Mouse (Mus musculus): ENCODE data around the gene Gprc5a. TPM values are rescaled to one million over a fixed set of nuclear protein-coding genes. Genes with fewer than 3 reads are reported as not detected.

Gprc5a gene
- 3.1 and 3.4 TPM in 2 replicates for polyA plus RNA-seq (2014; fragmentation: Nextera tagmentation; extraction: Ambion mirVana)

DNA sequence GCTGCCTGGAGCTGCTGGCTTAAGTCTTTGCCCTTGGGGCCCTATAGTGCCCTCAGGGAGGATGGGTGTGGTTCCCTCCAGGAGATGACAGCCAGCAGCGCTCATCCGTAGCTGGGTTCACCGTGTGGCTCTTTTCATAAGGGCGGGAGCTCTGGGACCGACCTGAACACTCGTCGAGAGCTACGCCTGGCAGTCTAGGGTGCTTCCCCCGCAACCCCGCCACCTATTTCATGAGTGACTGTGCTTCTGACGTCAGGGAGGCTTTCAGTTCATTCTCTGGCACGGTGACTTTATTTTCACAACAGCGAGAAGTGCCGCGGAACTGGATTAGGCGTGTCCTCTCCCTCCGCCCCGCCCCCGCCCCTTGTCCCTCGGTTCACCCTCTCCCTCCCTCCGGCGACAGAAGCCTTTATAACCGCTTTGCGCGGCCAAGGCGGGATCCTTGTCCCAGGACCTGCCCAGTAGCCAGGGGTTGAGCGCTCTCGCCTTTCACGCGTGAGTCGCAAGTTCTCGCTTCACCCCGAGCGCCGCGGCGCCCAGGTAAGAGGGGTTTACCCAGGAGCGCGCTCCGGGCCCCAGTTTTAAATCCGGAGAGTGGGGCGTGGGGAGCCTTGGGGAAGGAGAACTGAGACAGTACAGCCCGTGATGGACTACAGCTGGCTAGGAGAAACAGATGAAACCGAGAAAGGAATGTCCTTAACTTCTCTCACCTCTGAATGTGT, at the start of gene Gprc5a:
Gprc5a (plus strand) TSS at position 416 of the 722 bp plus-strand sequence.
- H3K4me3 ChIP-seq (ENCODE audit: control insufficient read depth in 1 of 2, insufficient read depth in 1 of 2, low read depth in 1 of 2, low read length in 2 of 2): peak within 1 kb of the TSS; percentile 52 to 55
- no peaks in the 10 kb centered on the region for H3K36me3 ChIP-seq (ENCODE audit: control insufficient read depth, insufficient read depth, low read length)
- under 1% methylated on average over 44 of the region's 44 CpGs for WGBS
- peak; percentile 70 for ATAC-seq (ENCODE audit: insufficient number of reproducible peaks, insufficient read depth, low FRiP score, low read depth)
- H3K27ac ChIP-seq (replicated peaks in 1 of 2; ENCODE audit: control insufficient read depth in 1 of 2, insufficient read depth in 1 of 2, low read depth in 2 of 2, low read length in 2 of 2): no peak within 1 kb of the TSS
- peaks cover 9 to 17% of the 10 kb centered on the region in 2 experiments for H3K4me1 ChIP-seq (ENCODE audit: control insufficient read depth in 2 of 2, insufficient read depth in 2 of 2, low read length in 2 of 2)
- H3K27me3 ChIP-seq (ENCODE audit: control insufficient read depth, insufficient read depth, low read length): 0 out of 2 replicates have a peak, but pooled peaks cover 5% of the 10 kb centered on the region
- H3K9ac ChIP-seq (ENCODE audit: low read length): peak within 1 kb of the TSS; percentile 71
- H3K4me2 ChIP-seq (ENCODE audit: low read length): peak within 1 kb of the TSS; percentile 86
- H3K9me3 ChIP-seq (ENCODE audit: control insufficient read depth, low read length): no peaks in the 10 kb centered on the region

DNA sequence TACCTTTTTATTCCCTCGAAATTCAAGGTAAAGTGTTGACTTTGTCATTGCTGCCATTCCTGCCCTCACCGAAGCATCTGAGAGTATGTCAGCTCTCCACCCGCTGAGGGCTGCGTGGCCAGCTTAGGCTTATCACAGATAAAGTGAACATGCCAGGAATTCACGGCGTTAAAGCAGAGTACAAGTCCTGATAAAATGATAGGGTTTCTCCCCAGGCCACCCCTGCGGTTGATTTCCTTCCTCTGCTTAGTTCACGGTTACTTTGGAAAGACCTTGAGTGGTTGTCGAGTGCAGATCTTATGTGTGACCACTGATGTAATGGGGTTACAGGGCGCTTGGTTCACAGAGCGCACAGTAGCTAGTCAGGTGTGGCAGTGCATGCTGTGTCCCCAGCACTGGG, 48.2 kb upstream of the Gprc5a start:
- H3K27me3 ChIP-seq (ENCODE audit: control insufficient read depth, insufficient read depth, low read length): no peaks in the 10 kb centered on the region
- H3K4me1 ChIP-seq (ENCODE audit: control insufficient read depth in 2 of 2, insufficient read depth in 2 of 2, low read length in 2 of 2): peaks cover 0 to 4% of the 10 kb centered on the region in 2 experiments; a peak in 2 of 4 replicates
- no peak overlapping the region for H3K9ac ChIP-seq (ENCODE audit: low read length)
- no peak overlapping the region for H3K4me3 ChIP-seq (ENCODE audit: control insufficient read depth in 1 of 2, insufficient read depth in 1 of 2, low read depth in 1 of 2, low read length in 2 of 2)
- no peak overlapping the region for H3K4me2 ChIP-seq (ENCODE audit: low read length)
- no peak overlapping the region for H3K27ac ChIP-seq (replicated peaks in 1 of 2; ENCODE audit: control insufficient read depth in 1 of 2, insufficient read depth in 1 of 2, low read depth in 2 of 2, low read length in 2 of 2)
- no peaks in the 10 kb centered on the region for H3K9me3 ChIP-seq (ENCODE audit: control insufficient read depth, low read length)
- ATAC-seq (ENCODE audit: insufficient number of reproducible peaks, insufficient read depth, low FRiP score, low read depth): 0 out of 2 replicates have a peak, but pooled peaks have one; percentile 31
- peaks cover 91% of the 10 kb centered on the region for H3K36me3 ChIP-seq (ENCODE audit: control insufficient read depth, insufficient read depth, low read length)
- WGBS: 52% methylated on average over 11 of the region's 11 CpGs

DNA sequence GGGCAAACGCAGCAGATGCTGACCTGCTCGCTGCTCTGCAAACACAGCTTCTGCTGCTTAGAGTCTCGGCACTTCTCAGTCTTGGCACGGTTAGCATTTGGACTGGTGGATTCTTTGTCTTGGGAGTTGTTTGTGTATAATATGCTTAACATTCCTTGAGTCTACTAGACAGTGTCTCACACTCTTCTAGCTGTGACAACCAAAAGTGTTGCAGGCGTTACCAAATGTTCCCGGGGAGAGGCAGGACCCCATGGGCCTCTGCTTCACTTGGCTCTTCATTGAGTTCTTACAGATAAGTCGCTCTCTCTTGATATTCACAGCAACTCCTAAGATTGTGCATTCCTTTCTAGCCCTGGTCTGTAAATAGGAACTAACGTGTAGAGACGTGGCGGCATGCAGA, 45.9 kb upstream of the Gprc5a start:
- no peak overlapping the region for H3K4me2 ChIP-seq (ENCODE audit: low read length)
- ATAC-seq (ENCODE audit: insufficient number of reproducible peaks, insufficient read depth, low FRiP score, low read depth): no peak
- H3K27me3 ChIP-seq (ENCODE audit: control insufficient read depth, insufficient read depth, low read length): no peaks in the 10 kb centered on the region
- H3K4me3 ChIP-seq (ENCODE audit: control insufficient read depth in 1 of 2, insufficient read depth in 1 of 2, low read depth in 1 of 2, low read length in 2 of 2): no peak overlapping the region
- no peaks in the 10 kb centered on the region for H3K4me1 ChIP-seq (ENCODE audit: control insufficient read depth in 2 of 2, insufficient read depth in 2 of 2, low read length in 2 of 2)
- no peak overlapping the region for H3K27ac ChIP-seq (replicated peaks in 1 of 2; ENCODE audit: control insufficient read depth in 1 of 2, insufficient read depth in 1 of 2, low read depth in 2 of 2, low read length in 2 of 2)
- no peaks in the 10 kb centered on the region for H3K9me3 ChIP-seq (ENCODE audit: control insufficient read depth, low read length)
- H3K9ac ChIP-seq (ENCODE audit: low read length): no peak overlapping the region
- H3K36me3 ChIP-seq (ENCODE audit: control insufficient read depth, insufficient read depth, low read length): peaks cover 100% of the 10 kb centered on the region
- WGBS: 61% methylated on average over 10 of the region's 10 CpGs

DNA sequence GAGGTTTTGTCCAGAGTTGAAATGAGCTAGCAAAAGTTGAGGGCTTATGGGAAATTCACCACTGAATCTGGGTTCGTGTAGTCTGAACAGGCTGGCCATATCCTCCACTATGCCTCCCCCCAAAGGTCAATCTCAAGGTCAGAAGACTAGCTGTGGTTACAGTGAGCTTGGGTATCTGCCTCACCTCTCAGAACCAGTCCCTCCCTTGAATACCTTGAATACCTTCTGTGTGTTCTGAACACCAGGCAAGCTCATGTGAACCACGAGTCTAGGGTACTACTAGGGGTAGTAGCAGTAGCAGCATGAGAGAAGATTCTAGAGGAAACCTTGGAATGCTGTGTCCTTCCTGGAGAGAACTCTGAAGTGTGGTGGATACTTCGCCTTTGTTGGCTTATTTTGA, 43.8 kb upstream of the Gprc5a start:
- H3K4me3 ChIP-seq (ENCODE audit: control insufficient read depth in 1 of 2, insufficient read depth in 1 of 2, low read depth in 1 of 2, low read length in 2 of 2): no peak overlapping the region
- no peak overlapping the region for H3K4me2 ChIP-seq (ENCODE audit: low read length)

DNA sequence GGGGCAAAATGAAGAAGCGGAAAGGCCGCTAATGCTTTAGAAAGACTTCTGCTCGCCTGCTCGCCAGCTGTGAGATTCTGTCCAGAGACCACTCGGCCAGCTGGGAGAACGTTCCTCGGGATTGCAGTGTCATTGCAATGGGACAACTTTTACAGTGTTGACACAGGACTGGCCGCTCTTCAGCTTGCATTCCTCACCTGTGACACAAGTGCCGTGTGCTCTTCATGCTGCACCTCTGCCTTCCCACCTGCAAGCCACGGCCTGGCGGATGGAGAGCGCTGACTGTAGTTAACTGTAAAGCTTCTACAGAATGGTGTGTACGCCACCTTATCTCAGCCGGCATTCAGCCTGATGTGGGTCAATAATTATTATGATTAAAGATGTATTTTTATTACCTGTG, 42.1 kb upstream of the Gprc5a start:
- H3K4me3 ChIP-seq (ENCODE audit: control insufficient read depth in 1 of 2, insufficient read depth in 1 of 2, low read depth in 1 of 2, low read length in 2 of 2): no peak overlapping the region
- ATAC-seq (ENCODE audit: insufficient number of reproducible peaks, insufficient read depth, low FRiP score, low read depth): no peak
- H3K4me1 ChIP-seq (ENCODE audit: control insufficient read depth in 2 of 2, insufficient read depth in 2 of 2, low read length in 2 of 2): peaks cover 5 to 9% of the 10 kb centered on the region in 2 experiments
- no peak overlapping the region for H3K27ac ChIP-seq (replicated peaks in 1 of 2; ENCODE audit: control insufficient read depth in 1 of 2, insufficient read depth in 1 of 2, low read depth in 2 of 2, low read length in 2 of 2)
- no peak overlapping the region for H3K9ac ChIP-seq (ENCODE audit: low read length)
- no peaks in the 10 kb centered on the region for H3K27me3 ChIP-seq (ENCODE audit: control insufficient read depth, insufficient read depth, low read length)
- 90% methylated on average over 14 of the region's 14 CpGs for WGBS
- H3K9me3 ChIP-seq (ENCODE audit: control insufficient read depth, low read length): no peaks in the 10 kb centered on the region
- peaks cover 64% of the 10 kb centered on the region for H3K36me3 ChIP-seq (ENCODE audit: control insufficient read depth, insufficient read depth, low read length)
- no peak overlapping the region for H3K4me2 ChIP-seq (ENCODE audit: low read length)

More for the DNA sequence above, 43.8 kb upstream of the Gprc5a start:
- ATAC-seq (ENCODE audit: insufficient number of reproducible peaks, insufficient read depth, low FRiP score, low read depth): no peak
- no peaks in the 10 kb centered on the region for H3K9me3 ChIP-seq (ENCODE audit: control insufficient read depth, low read length)
- H3K4me1 ChIP-seq (ENCODE audit: control insufficient read depth in 2 of 2, insufficient read depth in 2 of 2, low read length in 2 of 2): peaks cover 0 to 3% of the 10 kb centered on the region in 2 experiments; a peak in 2 of 4 replicates
- WGBS: 83% methylated on average over 3 of the region's 3 CpGs
- H3K36me3 ChIP-seq (ENCODE audit: control insufficient read depth, insufficient read depth, low read length): peaks cover 81% of the 10 kb centered on the region
- no peak overlapping the region for H3K9ac ChIP-seq (ENCODE audit: low read length)
- H3K27ac ChIP-seq (replicated peaks in 1 of 2; ENCODE audit: control insufficient read depth in 1 of 2, insufficient read depth in 1 of 2, low read depth in 2 of 2, low read length in 2 of 2): no peak overlapping the region
- no peaks in the 10 kb centered on the region for H3K27me3 ChIP-seq (ENCODE audit: control insufficient read depth, insufficient read depth, low read length)

DNA sequence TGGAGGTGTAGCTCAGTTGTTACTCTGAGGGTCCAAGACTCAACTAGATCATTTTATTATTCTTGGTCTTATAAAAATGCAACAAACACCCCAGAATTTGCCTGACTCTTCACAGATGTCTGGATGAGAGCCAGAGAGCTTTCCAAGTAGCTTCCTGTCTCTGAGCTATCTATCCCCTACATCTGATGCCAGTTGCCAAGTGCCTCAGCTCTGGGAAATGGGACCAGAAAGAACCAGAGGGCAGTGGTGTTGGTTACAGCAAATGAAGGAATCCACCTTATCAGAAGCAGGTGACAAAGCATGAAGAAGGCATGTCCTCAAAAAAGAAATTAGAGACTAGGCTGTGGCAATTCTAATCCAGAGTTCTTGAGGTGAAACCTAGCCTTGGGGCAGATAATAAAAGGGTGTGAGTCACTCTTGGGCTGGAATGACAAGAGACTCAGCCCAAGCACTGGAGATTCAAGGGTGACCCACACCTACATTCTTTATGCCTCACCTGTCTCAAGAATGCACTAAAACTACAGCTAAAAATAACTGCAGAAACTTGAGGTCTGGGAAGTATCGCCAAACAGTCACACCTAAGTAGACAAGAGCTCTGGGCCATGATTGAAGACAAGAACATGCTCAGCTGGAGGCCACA, 40.5 kb upstream of the Gprc5a start:
- Histone ChIP-seq H3K27ac (replicated peaks in 1 of 2; ENCODE audit: control insufficient read depth in 1 of 2, insufficient read depth in 1 of 2, low read depth in 2 of 2, low read length in 2 of 2) (no peak overlapping the region), H3K4me3 (ENCODE audit: control insufficient read depth in 1 of 2, insufficient read depth in 1 of 2, low read depth in 1 of 2, low read length in 2 of 2) (no peak overlapping the region), H3K4me1 (ENCODE audit: control insufficient read depth in 2 of 2, insufficient read depth in 2 of 2, low read length in 2 of 2) (peaks cover 5 to 9% of the 10 kb centered on the region in 2 experiments), H3K36me3 (ENCODE audit: control insufficient read depth, insufficient read depth, low read length) (peaks cover 48% of the 10 kb centered on the region), H3K27me3 (ENCODE audit: control insufficient read depth, insufficient read depth, low read length) (no peaks in the 10 kb centered on the region), H3K9me3 (ENCODE audit: control insufficient read depth, low read length) (no peaks in the 10 kb centered on the region), H3K4me2 (ENCODE audit: low read length) (no peak overlapping the region), H3K9ac (ENCODE audit: low read length) (no peak overlapping the region)
- ATAC-seq (ENCODE audit: insufficient number of reproducible peaks, insufficient read depth, low FRiP score, low read depth): no peak
- WGBS: 82% methylated on average over 1 of the region's 1 CpGs

DNA sequence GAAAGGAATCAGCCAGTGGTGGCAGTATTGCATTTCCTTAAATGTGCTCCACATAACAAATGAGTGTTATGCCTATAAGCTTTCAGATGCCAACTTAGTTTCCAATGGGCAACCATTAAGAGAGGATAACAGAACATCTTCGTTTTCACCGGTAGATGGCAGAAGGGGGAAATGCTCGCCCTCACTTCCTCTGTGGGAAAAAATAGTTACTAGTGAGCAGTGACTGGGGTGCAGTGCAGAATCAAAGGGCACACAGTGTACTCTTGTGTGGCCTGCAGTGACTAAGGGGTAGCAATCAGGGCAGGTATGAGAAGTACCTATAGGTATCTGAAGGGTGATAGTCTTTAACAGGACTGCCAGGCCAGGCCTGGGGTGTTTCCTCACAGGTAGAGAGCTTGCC, 39.2 kb upstream of the Gprc5a start:
- 10% methylated on average over 3 of the region's 3 CpGs for WGBS
- H3K4me3 ChIP-seq (ENCODE audit: control insufficient read depth in 1 of 2, insufficient read depth in 1 of 2, low read depth in 1 of 2, low read length in 2 of 2): no peak overlapping the region
- no peak for ATAC-seq (ENCODE audit: insufficient number of reproducible peaks, insufficient read depth, low FRiP score, low read depth)
- no peak overlapping the region for H3K4me2 ChIP-seq (ENCODE audit: low read length)
- H3K9ac ChIP-seq (ENCODE audit: low read length): no peak overlapping the region
- H3K4me1 ChIP-seq (ENCODE audit: control insufficient read depth in 2 of 2, insufficient read depth in 2 of 2, low read length in 2 of 2): peaks cover 5 to 9% of the 10 kb centered on the region in 2 experiments
- H3K27me3 ChIP-seq (ENCODE audit: control insufficient read depth, insufficient read depth, low read length): no peaks in the 10 kb centered on the region
- H3K9me3 ChIP-seq (ENCODE audit: control insufficient read depth, low read length): no peaks in the 10 kb centered on the region
- H3K36me3 ChIP-seq (ENCODE audit: control insufficient read depth, insufficient read depth, low read length): peaks cover 35% of the 10 kb centered on the region
- no peak overlapping the region; a peak in 1 of 4 replicates for H3K27ac ChIP-seq (replicated peaks in 1 of 2; ENCODE audit: control insufficient read depth in 1 of 2, insufficient read depth in 1 of 2, low read depth in 2 of 2, low read length in 2 of 2)
